Mouse (Mus musculus) forebrain, embryonic 16.5 days (tissue): ENCODE data around the gene Tas2r138. TPM values are rescaled to one million over a fixed set of nuclear protein-coding genes. Genes with fewer than 3 reads are reported as not detected.

Experiments used
- ATAC-seq: fragments of 200-750 bp; cut with Nextera tagmentation; 2 replicates; pipeline ENCODE4 v1.8.0; 2017; ENCODE audit warnings: mild to moderate bottlenecking, moderate library complexity
- H3K27ac ChIP-seq: fragments of 300-500 bp; sonication (generic); 2 replicates; pipeline ENCODE4 v1.5.1; 2014; ENCODE audit warnings: low read length, control low read depth
- H3K27me3 ChIP-seq: fragments of 300-500 bp; sonication (generic); replicated peaks from 2 replicates; pipeline ENCODE4 v1.6.1; 2014; ENCODE audit warnings: low read length; ENCODE audit not compliant: control insufficient read depth, insufficient read depth
- H3K36me3 ChIP-seq: fragments of 300-500 bp; sonication (generic); 2 replicates; pipeline ENCODE4 v1.6.1; 2014; ENCODE audit not compliant: control insufficient read depth, insufficient read depth
- H3K4me1 ChIP-seq: fragments of 300-500 bp; sonication (generic); replicated peaks from 2 replicates; pipeline ENCODE4 v1.6.1; 2014; ENCODE audit warnings: low read length; ENCODE audit not compliant: control insufficient read depth, insufficient read depth
- H3K4me2 ChIP-seq: fragments of 300-500 bp; sonication (generic); 2 replicates; pipeline ENCODE4 v1.6.1; 2014; ENCODE audit warnings: mild to moderate bottlenecking, low read length, control low read depth
- H3K4me3 ChIP-seq: fragments of 300-500 bp; sonication (generic); replicated peaks from 2 replicates; pipeline ENCODE4 v1.5.1; 2014; ENCODE audit warnings: mild to moderate bottlenecking, low read length, control low read depth
- H3K9ac ChIP-seq: fragments of 300-500 bp; sonication (generic); replicated peaks from 2 replicates; pipeline ENCODE4 v1.6.1; 2014; ENCODE audit warnings: low read depth, low read length, control low read depth
- H3K9me3 ChIP-seq: fragments of 300-500 bp; sonication (generic); 2 replicates; pipeline ENCODE4 v1.6.1; 2016; ENCODE audit warnings: low read length; ENCODE audit not compliant: control insufficient read depth
- WGBS: fragments of 180-500 bp; shearing (Covaris S2); extraction: QIAGEN DNeasy Blood & Tissue Kit; methylation state at CpG from one replicate; pipeline ENCODE4 v1.1.7; 2014; 5-methylcytosine and 5-hydroxymethylcytosine counted together
- polyA plus RNA-seq: library from polyadenylated mRNA; unstranded; fragments of >200 nt; fragmentation: Nextera tagmentation; extraction: Ambion mirVana; gene quantifications from 2 replicates; pipeline ENCODE4 v1.2.1, GENCODE M21; 2015

Tas2r138 gene
- polyA plus RNA-seq, 1 experiment from 2014 or later, result not detected

DNA sequence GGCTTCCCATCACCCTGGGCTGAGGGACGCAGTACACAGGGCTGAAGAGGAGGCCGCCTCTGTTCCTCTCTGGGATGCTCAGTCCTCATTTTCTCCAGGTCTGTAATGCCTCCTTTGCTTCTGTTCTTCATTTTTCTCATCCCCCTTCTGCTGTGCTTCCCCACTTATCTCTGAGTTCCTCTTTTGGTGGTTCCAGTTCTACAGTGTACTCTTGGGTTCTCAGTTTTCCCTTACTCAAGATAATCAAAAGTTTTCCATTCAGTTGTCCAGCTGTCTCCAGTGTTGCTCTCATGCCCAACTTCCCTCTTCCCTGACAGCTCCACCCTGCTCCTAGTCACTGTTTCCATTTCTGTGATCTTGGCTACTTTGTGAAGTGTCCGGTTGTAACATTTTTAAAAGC lies 39.5 kb downstream of the Tas2r138 start:
- Histone ChIP-seq H3K27me3 (no peaks in the 10 kb centered on the region), H3K27ac (no peak overlapping the region), H3K4me1 (no peaks in the 10 kb centered on the region), H3K36me3 (no peaks in the 10 kb centered on the region), H3K4me2 (no peak overlapping the region), H3K9me3 (no peaks in the 10 kb centered on the region), H3K9ac (no peak overlapping the region), H3K4me3 (no peak overlapping the region)
- WGBS, result 82% methylated on average over 3 of the region's 3 CpGs
- no peak for ATAC-seq

GRCm38 (mm10) chr6:40569187-40569586 lies 43.9 kb downstream of the Tas2r138 start, which contains the start of gene Olfr460:
Gene Olfr460, plus strand, starts transcription at chr6:40569487.
- no peaks in the 10 kb centered on the region for H3K27me3 ChIP-seq
- no peaks in the 10 kb centered on the region for H3K9me3 ChIP-seq
- no peaks in the 10 kb centered on the region for H3K36me3 ChIP-seq
- no peak within 1 kb of the TSS for H3K27ac ChIP-seq
- no peak within 1 kb of the TSS for H3K9ac ChIP-seq
- ATAC-seq, result no peak
- H3K4me3 ChIP-seq, result no peak within 1 kb of the TSS
- WGBS, result 91% methylated on average over 3 of the region's 3 CpGs
- H3K4me1 ChIP-seq, result no peaks in the 10 kb centered on the region
- H3K4me2 ChIP-seq, result no peak within 1 kb of the TSS

Other genes with a start within 250 kb of the Tas2r138 start
- gene E330009J07Rik, start 177.2 kb downstream of the Tas2r138 start, polyA plus RNA-seq, result 43.2 and 50.4 TPM in 2 replicates
- gene Wee2, start 174.2 kb downstream of the Tas2r138 start, polyA plus RNA-seq, result 0.10 and 0.55 TPM in 2 replicates
- gene Ssbp1, start 142.0 kb downstream of the Tas2r138 start, polyA plus RNA-seq, result 129 and 134 TPM in 2 replicates
- gene Tas2r137, start 122.1 kb downstream of the Tas2r138 start, polyA plus RNA-seq, result not detected in 2 replicates
- not detected in 2 replicates for gene Tas2r108, start 119.8 kb downstream of the Tas2r138 start, polyA plus RNA-seq
- gene Prss37, start 93.8 kb downstream of the Tas2r138 start, polyA plus RNA-seq, result not detected in 2 replicates
- gene Olfr461, start 58.3 kb downstream of the Tas2r138 start, polyA plus RNA-seq, result 0.08 and 0.17 TPM in 2 replicates
- gene Olfr460, start 43.8 kb downstream of the Tas2r138 start, polyA plus RNA-seq, result not detected in 2 replicates
- gene Clec5a, start 27.5 kb downstream of the Tas2r138 start, polyA plus RNA-seq, result 0.41 and 0.65 TPM in 2 replicates
- gene Mgam, start 15.5 kb upstream of the Tas2r138 start, polyA plus RNA-seq, result 0.05 TPM in 1 of 2 replicates, not detected in the other